Mouse (Mus musculus): ENCODE measurements around the gene Mindy4b-ps. TPM values are rescaled to one million over a fixed set of nuclear protein-coding genes. Genes with fewer than 3 reads are reported as not detected.

Mindy4b-ps gene
- polyA plus RNA-seq, 1 experiment from 2014 or later, result not detected

Other genes with a start within 250 kb of the Mindy4b-ps start
- 17.9 and 20.3 TPM in 2 replicates for gene Selenot, start 245.7 kb downstream of the Mindy4b-ps start, polyA plus RNA-seq (2016; fragmentation: Nextera tagmentation; extraction: Ambion mirVana)
- gene Erich6, start 185.1 kb downstream of the Mindy4b-ps start, polyA plus RNA-seq (2016; fragmentation: Nextera tagmentation; extraction: Ambion mirVana), result 0.19 TPM in 1 of 2 replicates, not detected in the other
- gene Siah2, start 129.9 kb downstream of the Mindy4b-ps start, polyA plus RNA-seq (2016; fragmentation: Nextera tagmentation; extraction: Ambion mirVana), result 6.7 and 8.2 TPM in 2 replicates
- gene Clrn1, start 63.0 kb upstream of the Mindy4b-ps start, polyA plus RNA-seq (2016; fragmentation: Nextera tagmentation; extraction: Ambion mirVana), result not detected in 2 replicates
- 5.1 and 5.6 TPM in 2 replicates for gene Med12l, start 183.5 kb upstream of the Mindy4b-ps start, polyA plus RNA-seq (2016; fragmentation: Nextera tagmentation; extraction: Ambion mirVana)